Mouse (Mus musculus) lung, postnatal 25 days (tissue): ENCODE measurements around the gene Tubg1.
"Not testable (repeated sequence)": the region's sequence is repeated elsewhere in the genome, so short reads cannot be mapped to it uniquely, and the experiment has no call there.

Experiments used
- DNase-seq: peaks from one replicate; pipeline ENCODE4 v3.0.0; 2022; ENCODE audit warnings: low spot score

Gene Tubg1

DNA sequence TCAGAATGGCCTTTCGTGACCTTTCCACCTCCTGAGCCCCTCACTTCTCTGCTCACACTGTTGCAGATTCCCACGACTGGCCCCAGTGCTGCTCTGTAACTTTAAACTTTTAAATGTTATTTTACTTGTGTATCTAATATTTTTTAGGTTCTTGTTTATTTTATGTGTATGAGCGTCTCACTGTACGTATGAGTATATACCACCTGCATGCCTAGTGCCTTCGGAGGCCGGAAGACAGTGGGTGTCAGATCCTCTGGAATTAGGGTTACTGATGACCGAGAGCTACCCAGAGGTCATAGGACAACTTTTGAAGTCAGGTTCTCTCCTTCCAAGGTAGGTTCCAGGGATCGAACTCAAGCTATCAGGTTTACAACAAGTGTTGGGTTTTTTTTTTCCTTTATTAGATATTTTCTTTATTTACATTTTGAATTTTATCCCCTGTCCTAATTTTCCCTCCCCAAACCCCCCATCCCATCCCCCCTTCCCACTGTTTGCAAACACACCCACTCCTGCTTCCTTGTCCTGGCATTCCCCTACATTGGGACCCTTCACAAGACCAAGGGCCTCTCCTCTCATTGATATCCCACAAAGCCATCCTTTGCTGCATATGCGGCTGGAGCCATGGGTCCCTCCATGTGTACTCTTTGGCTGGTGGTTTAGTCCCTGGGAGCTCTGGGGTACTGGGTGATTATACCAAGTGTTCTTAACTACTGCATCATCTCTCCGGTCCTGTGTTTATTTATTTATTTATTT, 22.7 kb downstream of the Tubg1 start:
- DNase-seq = no peak

DNA sequence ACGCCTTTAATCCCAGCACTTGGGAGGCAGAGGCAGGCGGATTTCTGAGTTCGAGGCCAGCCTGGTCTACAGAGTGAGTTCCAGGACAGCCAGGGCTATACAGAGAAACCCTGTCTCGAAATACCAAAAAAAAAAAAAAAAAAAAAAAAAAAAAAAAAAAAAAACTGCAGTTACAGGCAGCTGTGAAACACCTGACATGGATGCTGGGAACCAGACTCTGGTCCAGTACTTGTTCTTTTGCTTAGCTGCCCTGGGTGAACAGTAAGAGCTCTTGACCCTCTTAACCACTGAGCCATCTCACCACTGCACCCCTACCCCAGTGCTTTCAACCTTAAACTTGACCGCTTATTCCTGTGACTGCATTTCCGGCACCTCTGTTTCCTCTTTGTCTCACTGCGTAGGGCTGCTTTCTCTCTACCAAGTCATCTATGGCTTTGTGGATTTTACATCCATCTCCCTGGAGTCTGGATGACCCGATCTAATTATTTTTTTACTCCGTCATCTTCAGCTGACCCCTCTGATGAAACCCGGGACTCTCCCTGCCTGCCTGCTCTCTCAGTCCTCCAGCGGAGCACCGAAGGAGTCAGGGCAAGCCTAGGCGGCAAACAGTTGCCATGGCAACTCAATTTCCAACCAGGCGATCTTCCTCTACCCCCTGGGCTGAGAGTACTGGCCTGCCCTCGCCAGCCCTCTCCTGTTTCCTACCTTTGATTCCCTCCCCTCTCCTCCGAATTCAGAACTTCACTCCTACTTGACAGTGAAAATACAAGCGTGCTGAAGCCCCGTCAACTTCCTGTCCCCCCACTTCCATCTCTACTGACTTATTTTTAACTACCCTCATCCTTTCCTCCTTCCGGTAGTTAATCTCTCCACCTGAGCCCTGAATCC, 23.8 kb downstream of the Tubg1 start:
- no peak for DNase-seq

DNA sequence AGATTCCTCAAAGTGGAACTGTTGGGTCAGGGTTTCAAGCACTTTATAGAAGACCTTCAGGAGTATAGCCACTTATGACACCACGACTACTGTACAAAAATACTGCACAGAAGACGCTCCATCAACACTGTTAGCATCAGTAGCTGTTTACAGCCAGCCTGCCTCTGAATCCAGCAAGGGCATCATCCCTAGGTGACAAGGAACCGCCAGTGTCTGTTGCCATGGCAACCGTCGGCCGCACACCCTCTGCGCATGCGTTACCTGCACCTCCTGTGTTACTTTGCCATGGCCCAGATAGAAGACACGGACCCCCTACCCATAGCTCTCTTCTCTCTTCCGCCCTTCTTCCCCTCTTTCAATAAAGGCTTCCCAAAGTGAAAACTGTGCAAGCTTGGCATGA, 26.6 kb downstream of the Tubg1 start:
- no peak for DNase-seq

DNA sequence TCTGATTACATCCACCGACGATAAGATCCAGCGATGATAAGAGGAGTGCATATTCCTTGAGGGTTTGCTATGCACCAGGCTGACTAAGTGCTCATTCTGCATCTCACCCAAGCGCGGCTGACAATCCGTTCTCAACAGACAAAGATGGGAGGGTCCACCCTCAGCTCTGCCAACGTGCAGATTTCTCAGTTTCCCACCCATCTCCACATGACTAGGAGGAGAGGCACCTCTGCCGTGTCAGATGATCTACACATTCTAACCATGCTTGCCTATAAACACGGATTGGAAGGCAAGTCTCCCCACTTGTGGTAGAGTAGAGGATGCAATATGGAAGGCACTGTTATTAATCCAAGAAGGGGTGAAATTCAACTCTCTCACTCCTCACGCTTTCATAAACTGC, 29.0 kb downstream of the Tubg1 start:
- no peak for DNase-seq

DNA sequence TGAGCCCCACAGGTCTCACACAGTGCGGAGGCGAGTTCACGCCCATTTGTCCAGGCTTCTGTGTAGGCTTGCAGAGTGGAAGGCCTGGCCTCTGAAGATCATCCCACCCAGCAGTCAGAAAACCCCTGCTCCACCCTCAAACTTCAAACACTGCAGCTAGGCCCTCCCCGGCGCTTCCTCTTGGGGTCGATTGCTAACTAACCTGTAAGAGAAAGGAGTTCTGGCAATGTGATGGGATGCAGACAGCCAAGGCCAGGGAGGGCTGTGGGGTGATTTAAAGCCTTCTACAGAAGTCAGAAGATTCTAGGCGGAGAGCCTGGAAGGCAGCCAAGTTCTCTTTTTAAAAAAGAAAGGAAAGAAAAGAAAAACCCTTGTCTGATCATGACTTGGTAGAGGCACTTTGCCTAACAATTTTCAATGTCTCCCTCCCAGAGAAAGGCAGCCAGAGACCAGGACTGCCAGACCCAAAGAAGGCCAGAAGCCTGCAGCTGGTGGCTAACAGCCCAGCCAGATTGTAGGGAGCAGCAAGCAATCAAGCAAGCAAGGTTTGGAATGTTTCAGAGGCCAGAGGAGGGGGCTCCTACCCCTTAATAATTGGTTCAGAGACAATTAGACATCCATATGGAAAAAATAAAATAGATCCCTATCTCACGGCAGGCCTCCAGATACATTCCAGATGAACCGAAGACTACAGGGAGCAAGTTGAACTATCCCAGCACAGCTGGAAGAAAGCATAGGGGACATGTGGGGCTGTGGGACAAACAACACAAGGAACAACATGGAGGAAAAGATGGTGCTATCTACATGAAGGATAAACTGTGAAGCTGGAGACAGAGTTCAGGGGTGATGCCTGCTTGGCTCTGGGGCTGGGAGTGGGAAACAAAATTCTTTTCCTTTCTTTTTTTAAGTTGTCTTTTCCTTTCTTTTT, 29.7 kb downstream of the Tubg1 start:
- no peak for DNase-seq

DNA sequence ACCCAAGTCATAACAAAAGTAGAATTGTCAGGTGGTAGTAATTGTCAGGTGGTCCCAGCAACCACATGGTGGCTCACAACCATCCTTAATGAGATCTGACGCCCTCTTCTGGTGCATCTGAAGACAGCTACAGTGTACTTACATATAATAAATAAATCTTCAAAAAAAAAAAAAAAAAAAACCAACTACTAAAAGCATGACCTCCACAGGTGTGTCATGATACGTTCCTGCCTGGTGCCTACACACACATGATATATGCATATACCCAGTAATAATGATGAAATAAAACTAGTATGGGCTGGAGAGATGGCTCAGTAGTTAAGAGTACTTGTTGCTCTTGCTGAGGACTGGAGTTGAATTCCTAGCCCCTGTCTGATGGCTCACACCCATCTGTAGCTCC, 31.3 kb downstream of the Tubg1 start:
- no peak for DNase-seq

DNA sequence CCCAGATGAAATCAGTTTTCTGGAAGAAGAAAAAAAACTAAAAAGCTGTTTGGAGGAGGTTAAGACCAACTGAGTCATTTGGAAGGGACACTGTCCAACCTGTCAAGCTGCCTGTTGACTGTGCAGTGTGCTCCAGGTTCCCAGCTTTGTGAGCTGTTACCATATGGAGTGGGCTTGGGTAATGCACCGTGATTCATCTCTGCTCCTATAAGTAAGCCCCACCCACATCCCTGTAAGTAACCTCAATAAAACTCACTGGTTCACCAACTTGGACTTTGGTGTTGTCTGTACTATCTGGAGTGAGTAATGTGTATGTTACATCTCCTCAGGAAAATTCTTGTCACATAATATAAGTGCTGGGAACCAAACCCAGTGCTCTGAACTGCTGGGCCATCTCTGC, 33.1 kb downstream of the Tubg1 start:
- DNase-seq = no peak

DNA sequence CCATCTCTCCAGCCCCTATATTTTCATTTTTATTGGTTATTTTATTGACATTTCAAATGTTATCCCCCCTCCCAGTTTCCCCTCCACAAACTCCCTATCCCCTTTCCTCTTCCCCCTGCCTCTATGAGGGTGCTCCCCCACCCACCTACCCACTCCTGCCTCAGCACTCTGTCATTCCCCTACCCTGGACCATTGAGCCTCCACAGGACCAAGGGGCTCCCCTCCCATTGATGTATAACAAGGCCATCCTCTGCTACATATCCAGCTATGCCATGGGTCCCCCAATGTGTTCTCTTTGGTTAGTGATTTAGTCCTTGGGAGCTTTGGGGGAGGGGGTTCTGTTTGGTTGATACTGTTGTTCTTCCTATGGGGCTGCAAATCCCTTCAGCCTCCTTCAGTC, 34.9 kb downstream of the Tubg1 start:
- no peak for DNase-seq

DNA sequence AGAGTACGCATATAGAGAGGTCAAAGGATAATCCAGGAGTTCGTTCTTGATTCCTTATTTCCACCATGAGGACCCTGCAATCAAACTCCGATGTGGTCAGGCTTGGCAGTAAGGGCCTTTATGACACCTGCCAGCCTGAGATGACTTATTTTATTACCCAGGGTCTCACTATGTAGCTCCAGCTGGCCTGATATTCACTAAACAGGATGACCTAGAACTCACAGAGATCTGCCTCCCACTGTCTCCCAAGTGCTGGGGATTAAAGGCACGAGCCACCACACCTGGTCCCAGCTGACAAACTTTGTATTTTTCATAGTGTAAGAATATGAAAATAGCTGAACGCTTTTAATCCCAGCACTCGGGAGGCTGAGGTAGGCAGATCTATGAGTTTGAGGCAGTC, 35.4 kb downstream of the Tubg1 start:
- DNase-seq = no peak

DNA sequence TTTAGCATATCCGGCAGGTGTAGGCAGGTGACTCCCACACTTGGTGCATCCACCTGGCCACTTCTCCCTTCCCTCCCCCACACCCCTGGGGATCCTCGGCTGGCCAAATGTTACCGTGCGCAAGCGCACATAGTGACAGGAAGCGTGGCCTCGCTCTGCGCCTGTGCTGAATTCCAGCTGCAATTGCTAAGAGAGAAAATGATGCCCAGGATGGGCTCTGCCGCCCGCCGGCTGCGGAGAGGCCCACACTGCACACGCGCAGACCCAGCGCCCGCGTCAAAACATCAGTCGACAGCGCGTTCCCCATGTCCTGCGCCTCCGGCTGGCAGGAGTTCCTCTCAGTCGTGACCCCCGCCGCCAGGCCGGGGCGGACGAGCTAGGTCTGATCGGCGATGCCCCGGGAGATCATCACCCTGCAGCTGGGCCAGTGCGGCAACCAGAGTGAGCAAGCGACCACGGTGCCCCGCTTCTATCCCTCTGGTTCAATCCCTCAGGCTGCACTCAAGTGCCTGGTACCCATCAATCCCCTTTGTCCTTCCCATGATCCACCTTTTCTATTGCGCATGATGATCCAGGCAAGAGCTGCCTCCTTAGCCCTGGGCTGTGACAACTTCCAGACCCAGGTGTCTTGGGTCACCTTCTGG, 36.1 kb downstream of the Tubg1 start, which contains the start of gene Tubg2:
Tubg2 (plus strand) TSS at position 180 of the 644 bp plus-strand sequence.
- DNase-seq = peak; percentile 35

DNA sequence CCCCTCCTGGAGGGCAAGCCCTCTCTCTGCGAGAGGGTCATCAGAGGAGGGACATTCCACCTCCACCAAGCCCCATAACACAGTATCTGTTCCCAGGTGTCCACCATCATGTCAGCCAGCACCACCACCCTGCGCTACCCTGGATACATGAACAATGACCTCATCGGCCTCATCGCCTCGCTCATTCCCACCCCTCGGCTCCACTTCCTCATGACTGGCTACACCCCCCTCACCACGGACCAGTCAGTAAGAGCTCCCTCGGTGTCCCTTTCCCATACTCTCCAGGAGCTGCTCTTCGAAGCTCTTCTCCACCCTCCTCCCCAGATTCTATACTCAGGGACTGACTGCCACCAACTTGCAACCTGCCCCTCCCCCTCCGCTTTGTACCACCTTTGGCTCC, 40.4 kb downstream of the Tubg1 start:
- not testable (repeated sequence) for DNase-seq

DNA sequence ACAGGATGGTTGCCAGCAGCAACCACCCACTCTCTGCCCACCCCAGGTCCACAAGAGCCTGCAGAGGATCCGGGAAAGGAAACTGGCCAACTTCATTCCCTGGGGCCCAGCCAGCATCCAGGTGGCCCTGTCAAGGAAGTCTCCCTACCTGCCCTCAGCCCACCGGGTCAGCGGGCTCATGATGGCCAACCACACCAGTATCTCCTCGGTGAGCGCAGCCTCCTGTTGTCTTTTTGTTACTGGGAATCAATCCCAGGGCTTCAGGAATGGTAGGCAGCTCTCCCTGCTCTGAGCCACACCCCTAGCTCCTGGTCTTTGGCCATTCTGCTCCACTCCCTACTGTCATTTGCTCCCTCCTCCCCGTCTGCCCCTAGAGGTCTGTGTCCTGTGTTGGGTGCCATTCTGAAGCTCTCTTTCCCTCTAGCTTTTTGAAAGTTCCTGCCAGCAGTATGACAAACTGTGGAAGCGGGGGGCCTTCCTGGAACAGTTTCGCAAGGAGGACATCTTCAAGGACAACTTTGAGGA, 41.3 kb downstream of the Tubg1 start:
- not testable (repeated sequence) for DNase-seq

DNA sequence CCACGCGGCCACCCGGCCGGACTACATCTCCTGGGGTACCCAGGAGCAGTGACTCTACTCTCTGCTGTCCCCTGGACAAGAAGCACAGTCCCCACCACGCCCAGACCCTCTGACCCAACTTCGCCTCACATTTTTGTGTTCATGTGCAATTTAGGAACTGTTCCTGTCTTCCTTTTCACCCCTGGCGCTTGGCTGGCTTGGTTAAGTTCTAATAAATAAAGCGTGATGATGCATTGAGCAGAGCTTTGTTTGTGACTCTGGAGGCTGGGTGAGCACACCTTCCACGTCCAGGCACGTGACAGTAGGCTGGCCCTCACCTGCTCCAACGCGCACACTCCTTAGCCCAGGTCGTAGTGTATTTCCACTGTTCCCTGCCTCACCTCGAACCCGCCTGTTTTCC, 41.8 kb downstream of the Tubg1 start:
- DNase-seq = no peak

DNA sequence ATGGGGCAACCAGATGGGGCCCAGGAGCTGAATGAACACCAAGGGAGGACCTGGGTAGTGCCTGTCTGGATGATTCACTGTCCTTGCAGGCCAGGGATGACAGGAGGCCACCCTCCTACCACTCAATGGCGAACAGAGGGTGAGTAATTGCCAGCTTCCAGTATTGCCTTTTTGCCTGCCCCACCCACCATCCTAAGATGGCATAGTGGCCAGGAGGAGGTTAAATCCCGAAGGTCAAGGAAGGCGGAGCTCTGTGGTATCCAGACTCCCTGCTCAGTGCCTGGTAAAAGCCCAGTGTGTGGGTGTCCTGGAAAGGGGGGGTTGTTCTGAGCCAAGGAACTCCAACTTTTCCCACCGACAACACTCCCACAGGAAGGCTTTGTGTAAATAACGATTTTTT, 42.6 kb downstream of the Tubg1 start:
- DNase-seq = no peak

DNA sequence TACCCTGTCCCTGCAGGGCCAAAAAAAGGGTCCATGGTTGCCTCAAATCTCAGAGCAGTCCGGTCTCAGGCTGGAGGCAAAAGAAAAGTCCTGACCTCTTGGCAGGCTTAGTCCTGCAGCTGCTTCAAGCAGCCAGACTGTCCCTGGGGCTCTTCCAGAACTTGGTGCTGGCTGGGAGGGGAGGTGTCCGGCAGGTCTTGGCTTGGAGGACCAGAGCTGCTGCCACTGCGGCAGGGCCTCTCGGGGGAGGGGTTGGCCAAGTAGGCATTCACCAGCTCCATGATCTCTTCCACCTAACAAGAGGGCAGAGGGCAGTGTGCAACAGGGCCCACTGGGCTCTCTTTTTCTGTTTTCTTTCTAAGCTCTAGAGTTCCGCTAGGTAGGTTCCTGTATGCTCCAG, 43.0 kb downstream of the Tubg1 start:
- DNase-seq = peak; percentile 63

DNA sequence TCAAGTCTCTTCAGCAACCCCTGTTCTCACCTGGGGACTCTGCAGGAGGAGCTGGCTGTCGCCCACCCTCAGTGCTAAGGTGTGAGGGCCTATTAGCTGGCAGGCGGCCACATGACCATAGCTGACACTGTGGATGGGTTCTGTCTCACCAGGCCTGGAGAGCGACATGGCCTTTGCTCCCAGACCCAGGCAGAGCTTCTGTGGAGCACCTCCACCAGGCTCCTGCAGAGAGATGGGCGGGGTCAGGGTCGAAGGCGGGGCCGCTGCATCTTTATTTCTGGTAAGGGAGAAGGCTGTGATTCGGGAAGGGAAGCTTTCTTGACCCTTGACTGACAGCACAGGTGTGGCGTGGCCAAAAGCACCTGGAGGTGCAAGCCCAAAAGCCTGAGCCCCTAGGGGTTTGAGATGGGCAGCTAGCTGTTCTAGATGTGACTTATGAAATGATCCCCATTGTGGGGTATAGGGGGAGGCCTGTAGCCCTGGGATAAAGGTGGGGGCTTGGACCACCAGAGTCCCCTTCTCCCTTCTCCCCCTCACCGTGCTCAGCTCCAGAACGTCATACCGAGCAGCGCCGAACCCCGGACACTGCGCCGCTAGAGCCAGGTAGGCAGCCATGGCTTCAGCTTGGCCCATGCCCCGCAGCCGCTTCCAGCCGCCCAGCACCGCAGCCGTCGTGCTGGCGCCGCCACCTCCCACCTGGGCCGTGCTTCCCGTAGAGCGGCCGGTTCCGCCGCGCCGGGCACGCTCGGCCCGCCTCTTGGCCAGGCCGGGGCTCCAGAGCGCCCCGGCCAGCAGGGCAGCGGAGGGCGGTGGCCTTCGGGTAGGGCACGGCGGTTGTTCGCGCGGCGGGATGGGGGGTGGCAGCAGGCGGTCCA, 44.0 kb downstream of the Tubg1 start:
- no peak for DNase-seq

DNA sequence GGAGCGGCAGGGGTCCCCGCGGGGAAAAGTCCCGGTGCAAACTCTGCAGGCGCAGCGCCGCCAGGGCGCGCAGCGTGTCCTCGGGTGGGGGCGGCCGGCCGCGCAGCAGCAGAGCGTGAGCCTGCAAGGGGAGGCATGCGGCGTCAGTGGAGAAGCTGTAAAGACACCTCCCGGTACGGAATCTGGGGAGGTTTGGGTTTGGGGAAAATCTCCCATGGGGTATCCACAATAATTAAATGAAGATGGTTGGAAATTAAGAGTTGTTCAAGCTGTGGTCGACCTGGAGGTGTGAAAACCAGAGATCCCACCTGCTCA, 44.6 kb downstream of the Tubg1 start:
- DNase-seq = no peak

DNA sequence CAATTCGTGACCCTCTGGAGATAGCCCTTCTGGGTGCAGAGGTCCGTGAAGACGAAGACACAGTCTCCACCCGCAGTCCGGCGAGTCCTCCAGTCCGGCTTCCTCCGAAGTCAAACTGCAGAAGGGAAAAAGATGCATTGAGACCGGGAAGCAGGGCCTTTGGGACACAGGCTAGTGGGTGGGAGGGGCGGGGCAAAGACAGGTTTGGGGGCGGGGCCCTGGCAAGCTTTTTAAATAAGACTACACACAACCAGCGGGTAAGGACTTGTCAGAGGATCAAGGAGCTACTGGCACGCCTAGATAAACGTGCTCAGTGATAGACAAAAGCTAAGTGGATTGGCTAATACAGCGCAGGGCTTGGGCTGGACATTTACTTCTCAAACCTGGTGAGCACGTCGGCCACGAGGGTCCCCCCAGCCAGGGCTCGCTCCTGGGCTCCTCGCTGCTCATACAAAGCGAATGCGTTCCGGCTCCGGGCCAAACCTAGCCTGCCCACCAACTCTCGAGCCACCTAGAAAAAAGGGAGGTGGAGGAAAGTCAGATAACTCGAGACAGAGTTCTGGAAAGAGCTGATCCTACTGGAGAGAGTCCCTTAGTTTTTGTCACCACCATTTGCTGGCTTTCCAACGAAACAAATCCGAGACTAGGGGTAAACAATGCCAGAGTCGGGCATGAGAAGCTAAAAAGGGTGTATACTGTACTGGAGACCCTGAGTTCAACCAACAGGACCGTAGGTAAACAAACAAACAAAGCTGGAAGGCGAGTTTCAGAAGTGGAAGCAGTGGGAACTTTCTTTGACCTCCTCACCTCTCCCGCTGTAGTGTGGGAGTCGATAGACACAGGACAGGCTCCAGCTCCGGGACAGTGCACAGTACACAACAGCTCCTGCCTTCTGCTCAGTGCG, 45.2 kb downstream of the Tubg1 start:
- DNase-seq = no peak

DNA sequence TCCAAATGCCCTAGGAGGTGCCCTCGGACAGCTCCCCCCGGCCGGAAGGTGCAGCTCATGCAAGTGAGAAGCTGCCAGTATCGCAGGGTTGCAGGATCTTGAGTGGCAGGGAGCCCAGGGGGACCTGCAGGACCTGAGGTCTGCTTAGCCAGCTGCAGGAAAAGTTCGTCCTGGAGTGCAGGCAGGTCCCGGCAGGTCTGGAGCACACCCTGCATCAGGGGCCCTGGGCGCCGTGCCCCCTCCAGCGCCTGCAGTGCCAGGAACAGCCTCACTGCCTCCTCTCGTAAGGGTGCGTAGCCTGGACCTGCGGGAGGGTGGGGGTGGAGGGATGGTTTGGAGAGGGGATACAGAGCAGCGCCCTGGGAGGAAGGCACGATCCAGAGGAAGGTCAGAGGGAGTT, 46.6 kb downstream of the Tubg1 start:
- no peak for DNase-seq
